Mouse (Mus musculus): ENCODE results near the gene Ralgps2.

The Ralgps2 gene

GRCm38 (mm10) chr1:156939251-156940141, at the start of gene Ralgps2:
Gene Ralgps2 (minus strand): TSS chr1:156939626.
- DNase-seq (ENCODE audit: low read depth) = peak; percentile 83

- no peak for DNase-seq (ENCODE audit: low read depth)
Measured at GRCm38 (mm10) chr1:156987576-156987975, 48.1 kb upstream of the Ralgps2 start.

- DNase-seq (ENCODE audit: low read depth) = no peak
Measured at GRCm38 (mm10) chr1:156986641-156987345, 47.4 kb upstream of the Ralgps2 start.

GRCm38 (mm10) chr1:156985657-156986640, 46.5 kb upstream of the Ralgps2 start:
- peak; percentile 84 for DNase-seq (ENCODE audit: low read depth)

GRCm38 (mm10) chr1:156983009-156983870, 43.8 kb upstream of the Ralgps2 start:
- DNase-seq (ENCODE audit: low read depth) = no peak

- no peak for DNase-seq (ENCODE audit: low read depth)
Measured at GRCm38 (mm10) chr1:156981975-156982374, 42.5 kb upstream of the Ralgps2 start.

- DNase-seq (ENCODE audit: low read depth) = no peak
Measured at GRCm38 (mm10) chr1:156979722-156980121, 40.3 kb upstream of the Ralgps2 start.

- peak; percentile 20 for DNase-seq (ENCODE audit: low read depth)
Measured at GRCm38 (mm10) chr1:156978656-156979055, 39.2 kb upstream of the Ralgps2 start.

- DNase-seq (ENCODE audit: low read depth) = no peak
Measured at GRCm38 (mm10) chr1:156973857-156974256, 34.4 kb upstream of the Ralgps2 start.

GRCm38 (mm10) chr1:156972391-156972790, 33.0 kb upstream of the Ralgps2 start:
- no peak for DNase-seq (ENCODE audit: low read depth)

GRCm38 (mm10) chr1:156971206-156971811, 31.9 kb upstream of the Ralgps2 start:
- DNase-seq (ENCODE audit: low read depth) = no peak

- DNase-seq (ENCODE audit: low read depth) = no peak
Measured at GRCm38 (mm10) chr1:156970641-156971040, 31.2 kb upstream of the Ralgps2 start.

GRCm38 (mm10) chr1:156968107-156968506, 28.7 kb upstream of the Ralgps2 start:
- DNase-seq (ENCODE audit: low read depth) = no peak

GRCm38 (mm10) chr1:156964586-156964932, 25.1 kb upstream of the Ralgps2 start:
- DNase-seq (ENCODE audit: low read depth) = no peak

GRCm38 (mm10) chr1:156963871-156964585, 24.6 kb upstream of the Ralgps2 start:
- no peak for DNase-seq (ENCODE audit: low read depth)

- no peak for DNase-seq (ENCODE audit: low read depth)
Measured at GRCm38 (mm10) chr1:156961481-156962265, 22.2 kb upstream of the Ralgps2 start.

GRCm38 (mm10) chr1:156959004-156959403, 19.6 kb upstream of the Ralgps2 start:
- DNase-seq (ENCODE audit: low read depth) = no peak

GRCm38 (mm10) chr1:156957360-156957759, 17.9 kb upstream of the Ralgps2 start:
- DNase-seq (ENCODE audit: low read depth) = no peak
